Mouse (Mus musculus): Measurements from ENCODE around the gene AL731706.2. TPM values are rescaled to one million over a fixed set of nuclear protein-coding genes. Genes with fewer than 3 reads are reported as not detected.
"Not testable (repeated sequence)": the region's sequence is repeated elsewhere in the genome, so short reads cannot be mapped to it uniquely, and the experiment has no call there.

The AL731706.2 gene
- polyA plus RNA-seq, 1 experiment: not detected

GRCm38 (mm10) chr2:136896131-136896530 lies 10.7 kb upstream of the AL731706.2 start:
- H3K4me3 ChIP-seq (ENCODE audit: insufficient read depth, low read depth, low read length): no peak overlapping the region
- 80% methylated on average over 2 of the region's 2 CpGs for WGBS
- H3K27ac ChIP-seq (ENCODE audit: insufficient read depth, low read depth, low read length): no peak overlapping the region
- no peaks in the 10 kb centered on the region for H3K4me1 ChIP-seq (ENCODE audit: control insufficient read depth, insufficient read depth, low read length)
- TF ChIP-seq CTCF (IDR thresholded peaks at IDR 0.05; ENCODE audit: insufficient read depth, low read depth, low read length) (no peak), POLR2A (IDR thresholded peaks at IDR 0.05; ENCODE audit: insufficient read depth, low read depth, low read length) (no peak)

- TF ChIP-seq CTCF (IDR thresholded peaks at IDR 0.05; ENCODE audit: insufficient read depth, low read depth, low read length) (no peak), POLR2A (IDR thresholded peaks at IDR 0.05; ENCODE audit: insufficient read depth, low read depth, low read length) (no peak)
- Histone ChIP-seq H3K4me3 (ENCODE audit: insufficient read depth, low read depth, low read length) (no peak overlapping the region), H3K27ac (ENCODE audit: insufficient read depth, low read depth, low read length) (no peak overlapping the region), H3K4me1 (ENCODE audit: control insufficient read depth, insufficient read depth, low read length) (no peaks in the 10 kb centered on the region)
- WGBS: 64% methylated on average over 2 of the region's 2 CpGs
These were observed 9.0 kb upstream of the AL731706.2 start for GRCm38 (mm10) chr2:136894494-136894893.

DNA sequence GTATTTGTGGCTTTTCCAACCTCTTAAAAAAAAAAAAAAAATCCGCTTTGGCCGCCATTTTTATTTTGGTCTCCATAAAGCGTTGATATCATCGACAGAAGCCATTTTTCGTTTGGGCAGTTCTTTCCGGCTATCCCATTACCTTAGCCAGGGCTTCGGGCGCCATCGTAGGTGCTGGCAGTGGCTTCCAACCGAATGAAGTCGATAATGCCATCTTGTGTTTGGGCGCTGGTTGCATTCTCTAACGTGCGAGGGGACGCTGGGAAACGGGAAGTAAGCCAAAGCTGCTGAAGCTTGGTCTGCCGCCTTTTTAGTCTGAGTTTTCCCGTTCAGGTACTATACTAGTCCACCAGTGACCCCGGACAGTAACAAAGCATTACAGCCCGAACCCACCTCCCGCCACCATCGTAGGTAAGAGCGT lies 6.5 kb upstream of the AL731706.2 start:
- WGBS: under 1% methylated on average over 23 of the region's 23 CpGs
- TF ChIP-seq CTCF (IDR thresholded peaks at IDR 0.05; ENCODE audit: insufficient read depth, low read depth, low read length): no peak
- no peak for TF ChIP-seq POLR2A (IDR thresholded peaks at IDR 0.05; ENCODE audit: insufficient read depth, low read depth, low read length)
- H3K4me3 ChIP-seq (ENCODE audit: insufficient read depth, low read depth, low read length): peak overlapping the region; percentile 60
- H3K4me1 ChIP-seq (ENCODE audit: control insufficient read depth, insufficient read depth, low read length): no peaks in the 10 kb centered on the region
- H3K27ac ChIP-seq (ENCODE audit: insufficient read depth, low read depth, low read length): 0 out of 2 replicates have a peak overlapping the region, but pooled peaks have one; percentile 36

- H3K27ac ChIP-seq (ENCODE audit: insufficient read depth, low read depth, low read length): peak within 1 kb of the TSS; percentile 96
- peak within 1 kb of the TSS; percentile 60 for H3K4me3 ChIP-seq (ENCODE audit: insufficient read depth, low read depth, low read length)
- under 1% methylated on average over 49 of the region's 49 CpGs for WGBS
- peak; percentile 81 for TF ChIP-seq POLR2A (IDR thresholded peaks at IDR 0.05; ENCODE audit: insufficient read depth, low read depth, low read length)
- no peak for TF ChIP-seq CTCF (IDR thresholded peaks at IDR 0.05; ENCODE audit: insufficient read depth, low read depth, low read length)
- no peaks in the 10 kb centered on the region for H3K4me1 ChIP-seq (ENCODE audit: control insufficient read depth, insufficient read depth, low read length)
These were observed 5.8 kb upstream of the AL731706.2 start, which contains the start of the genes Slx4ip, AL731706.1 and Mkks for GRCm38 (mm10) chr2:136891068-136891950. Slx4ip (plus strand) TSS chr2:136891218. AL731706.1 (minus strand) TSS chr2:136891389. Mkks (minus strand) TSS chr2:136891389.

GRCm38 (mm10) chr2:136890716-136891067 lies 5.2 kb upstream of the AL731706.2 start:
- WGBS: 4% methylated on average over 15 of the region's 15 CpGs
- H3K4me1 ChIP-seq (ENCODE audit: control insufficient read depth, insufficient read depth, low read length): not testable (repeated sequence)
- peak overlapping the region; percentile 57 for H3K4me3 ChIP-seq (ENCODE audit: insufficient read depth, low read depth, low read length)
- peak overlapping the region; percentile 96 for H3K27ac ChIP-seq (ENCODE audit: insufficient read depth, low read depth, low read length)

DNA sequence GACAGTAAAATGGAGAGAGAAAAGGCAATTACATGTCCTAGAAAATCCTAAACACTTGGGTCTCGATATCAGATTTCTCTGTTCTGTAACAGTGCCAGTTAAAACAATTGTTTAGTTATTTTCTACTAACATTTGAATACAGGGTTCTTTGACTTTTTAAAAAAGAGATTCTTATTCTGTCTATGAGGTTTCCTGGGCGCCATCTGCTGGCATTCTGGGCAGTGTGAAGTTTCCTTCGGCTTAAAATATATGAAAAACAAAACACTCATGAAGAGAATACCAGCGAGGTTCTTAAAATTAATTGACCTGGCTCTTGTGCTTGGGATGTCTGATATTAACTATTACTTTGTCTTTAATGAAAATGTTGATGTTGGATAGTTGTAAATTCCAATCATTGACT lies 1.4 kb upstream of the AL731706.2 start:
- Histone ChIP-seq H3K27ac (ENCODE audit: insufficient read depth, low read depth, low read length) (no peak overlapping the region), H3K4me3 (ENCODE audit: insufficient read depth, low read depth, low read length) (no peak overlapping the region), H3K4me1 (ENCODE audit: control insufficient read depth, insufficient read depth, low read length) (no peaks in the 10 kb centered on the region)
- 11% methylated on average over 4 of the region's 4 CpGs for WGBS
- no peak for TF ChIP-seq CTCF (IDR thresholded peaks at IDR 0.05; ENCODE audit: insufficient read depth, low read depth, low read length)
- TF ChIP-seq POLR2A (IDR thresholded peaks at IDR 0.05; ENCODE audit: insufficient read depth, low read depth, low read length): no peak

- WGBS: 21% methylated on average over 5 of the region's 5 CpGs
- Histone ChIP-seq H3K4me3 (ENCODE audit: insufficient read depth, low read depth, low read length) (no peak overlapping the region), H3K4me1 (ENCODE audit: control insufficient read depth, insufficient read depth, low read length) (no peaks in the 10 kb centered on the region), H3K27ac (ENCODE audit: insufficient read depth, low read depth, low read length) (peak overlapping the region; percentile 8; the same call in 1 of the 2 replicates)
- TF ChIP-seq CTCF (IDR thresholded peaks at IDR 0.05; ENCODE audit: insufficient read depth, low read depth, low read length) (no peak), POLR2A (IDR thresholded peaks at IDR 0.05; ENCODE audit: insufficient read depth, low read depth, low read length) (no peak)
These were observed 30.7 kb downstream of the AL731706.2 start for GRCm38 (mm10) chr2:136854543-136855388.

GRCm38 (mm10) chr2:136850366-136850765 lies 35.1 kb downstream of the AL731706.2 start:
- Histone ChIP-seq H3K27ac (ENCODE audit: insufficient read depth, low read depth, low read length) (no peak overlapping the region), H3K4me1 (ENCODE audit: control insufficient read depth, insufficient read depth, low read length) (no peaks in the 10 kb centered on the region), H3K4me3 (ENCODE audit: insufficient read depth, low read depth, low read length) (no peak overlapping the region)
- no peak for TF ChIP-seq CTCF (IDR thresholded peaks at IDR 0.05; ENCODE audit: insufficient read depth, low read depth, low read length)
- TF ChIP-seq POLR2A (IDR thresholded peaks at IDR 0.05; ENCODE audit: insufficient read depth, low read depth, low read length): no peak
- WGBS: 83% methylated on average over 3 of the region's 3 CpGs

DNA sequence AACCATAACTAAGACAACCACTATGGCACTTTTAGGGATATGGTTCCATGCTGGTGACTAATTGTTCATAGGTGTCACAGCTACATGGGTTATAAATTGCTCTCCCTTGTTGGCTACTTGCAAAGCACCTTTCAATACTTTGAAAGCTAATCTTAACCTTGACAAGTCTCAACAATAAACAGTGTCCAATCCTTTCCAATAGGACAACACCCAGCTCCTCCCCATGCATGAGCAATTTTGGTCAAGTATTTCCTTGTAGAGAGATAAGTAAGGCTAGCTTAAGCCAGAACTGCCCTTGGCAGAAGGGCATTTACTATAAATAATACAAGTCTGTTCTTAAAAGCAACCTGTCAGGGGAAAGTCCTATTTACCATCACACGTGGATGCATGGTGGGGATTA lies 47.5 kb downstream of the AL731706.2 start:
- Histone ChIP-seq H3K4me3 (ENCODE audit: insufficient read depth, low read depth, low read length) (no peak overlapping the region), H3K4me1 (ENCODE audit: control insufficient read depth, insufficient read depth, low read length) (no peaks in the 10 kb centered on the region), H3K27ac (ENCODE audit: insufficient read depth, low read depth, low read length) (no peak overlapping the region)
- TF ChIP-seq POLR2A (IDR thresholded peaks at IDR 0.05; ENCODE audit: insufficient read depth, low read depth, low read length) (no peak), CTCF (IDR thresholded peaks at IDR 0.05; ENCODE audit: insufficient read depth, low read depth, low read length) (no peak)
- 35% methylated on average over 1 of the region's 1 CpGs for WGBS
